Mouse (Mus musculus) adrenal gland, adult (tissue): ENCODE results near the gene Hist1h2bg.
A peak's percentile ranks its signal among the peaks of the same experiment; 100 is the strongest.

Experiments
- DNase-seq, 2 experiments: peaks; one replicate each; pipeline ENCODE4 v3.0.0; 2022 to 2023; ENCODE audit warnings: low spot score in 1 of 2; ENCODE audit not compliant: inconsistent age in 2 of 2

Gene Hist1h2bg

DNA sequence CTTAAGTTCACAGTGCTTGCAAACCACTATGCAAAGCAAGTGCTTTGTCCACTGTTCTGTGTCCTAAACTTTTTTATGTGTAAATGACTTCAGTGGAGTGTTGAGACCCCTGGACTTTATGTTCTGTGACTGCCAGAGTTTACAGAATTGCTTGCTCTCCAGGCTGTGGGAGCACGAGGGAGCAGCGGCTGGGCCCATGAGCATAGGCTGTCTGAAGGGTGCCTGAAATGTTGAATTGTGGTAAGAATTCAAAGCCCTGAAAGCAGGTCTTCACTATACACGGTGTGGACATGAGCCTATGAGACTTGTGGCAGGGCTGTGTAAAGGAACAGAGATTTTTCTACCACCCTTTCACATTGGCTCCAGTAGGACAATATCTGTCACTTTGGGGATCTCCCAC is 40.4 kb downstream of the Hist1h2bg start:
- no peak for DNase-seq

GRCm38 (mm10) chr13:23620056-23620732 is 49.0 kb downstream of the Hist1h2bg start:
- no peak for DNase-seq

- peak; percentile 73 to 94 for DNase-seq
Measured at GRCm38 (mm10) chr13:23620733-23621531, 49.7 kb downstream of the Hist1h2bg start, which contains the start of gene Hist1h2be. Hist1h2be (minus strand) TSS chr13:23621124.
